Mouse (Mus musculus) liver, embryonic 15.5 days (tissue): ENCODE results near the gene Gsg1l2. TPM values are rescaled to one million over a fixed set of nuclear protein-coding genes. Genes with fewer than 3 reads are reported as not detected.

Source experiments
- ATAC-seq: fragments of 200-750 bp; cut with Nextera tagmentation; 2 replicates; pipeline ENCODE4 v1.8.0; 2017; ENCODE audit warnings: moderate number of reproducible peaks, mild to moderate bottlenecking, moderate library complexity; ENCODE audit not compliant: insufficient read depth
- H3K27ac ChIP-seq: fragments of 300-500 bp; sonication (generic); replicated peaks from 2 replicates; pipeline ENCODE4 v1.5.1; 2015; ENCODE audit warnings: mild to moderate bottlenecking, inconsistent platforms
- H3K27me3 ChIP-seq: fragments of 300-500 bp; sonication (generic); 2 replicates; pipeline ENCODE4 v1.6.1; 2015; ENCODE audit warnings: mild to moderate bottlenecking, inconsistent platforms
- H3K36me3 ChIP-seq: fragments of 300-500 bp; sonication (generic); replicated peaks from 2 replicates; pipeline ENCODE4 v1.6.1; 2015; ENCODE audit warnings: moderate library complexity, mild to moderate bottlenecking, inconsistent platforms
- H3K4me1 ChIP-seq: fragments of 300-500 bp; sonication (generic); replicated peaks from 2 replicates; pipeline ENCODE4 v1.6.1; 2015; ENCODE audit warnings: inconsistent platforms
- H3K4me2 ChIP-seq: fragments of 300-500 bp; sonication (generic); 2 replicates; pipeline ENCODE4 v1.6.1; 2015; ENCODE audit warnings: moderate library complexity, mild to moderate bottlenecking, inconsistent platforms
- H3K4me3 ChIP-seq: fragments of 300-500 bp; sonication (generic); replicated peaks from 2 replicates; pipeline ENCODE4 v1.5.1; 2015; ENCODE audit warnings: mild to moderate bottlenecking, inconsistent platforms
- H3K9ac ChIP-seq: fragments of 300-500 bp; sonication (generic); 2 replicates; pipeline ENCODE4 v1.6.1; 2015; ENCODE audit warnings: moderate library complexity, mild to moderate bottlenecking, inconsistent platforms
- H3K9me3 ChIP-seq: fragments of 300-500 bp; sonication (generic); replicated peaks from 2 replicates; pipeline ENCODE4 v1.6.1; 2016; ENCODE audit warnings: inconsistent platforms
- WGBS: fragments of 180-500 bp; shearing (Covaris S2); methylation state at CpG from one replicate; pipeline ENCODE4 v1.1.7; 2015; ENCODE audit warnings: mixed read lengths; ENCODE audit not compliant: insufficient replicate concordance; 5-methylcytosine and 5-hydroxymethylcytosine counted together
- polyA plus RNA-seq: library from polyadenylated mRNA; unstranded; fragments of >200 nt; fragmentation: Nextera tagmentation; extraction: Ambion mirVana; gene quantifications from 2 replicates; pipeline ENCODE4 v1.2.1, GENCODE M21; 2015

Gsg1l2 gene
- polyA plus RNA-seq, 1 experiment from 2014 or later, result not detected

GRCm38 (mm10) chr11:67771053-67771452 lies 3.4 kb upstream of the Gsg1l2 start, which contains the start of gene Glp2r:
Gene Glp2r, minus strand, starts transcription at chr11:67771153.
- H3K9ac ChIP-seq, result no peak within 1 kb of the TSS
- no peak within 1 kb of the TSS for H3K27ac ChIP-seq
- no peak for ATAC-seq
- no peaks in the 10 kb centered on the region for H3K36me3 ChIP-seq
- no peak within 1 kb of the TSS for H3K4me3 ChIP-seq
- H3K9me3 ChIP-seq, result no peaks in the 10 kb centered on the region
- H3K4me1 ChIP-seq, result no peaks in the 10 kb centered on the region
- whole genome bisulfite sequencing, result 58% methylated on average over 14 of the region's 14 CpGs
- H3K27me3 ChIP-seq, result no peaks in the 10 kb centered on the region; the same call in 1 of the 2 replicates
- no peak within 1 kb of the TSS for H3K4me2 ChIP-seq

GRCm38 (mm10) chr11:67771691-67772090 lies 2.7 kb upstream of the Gsg1l2 start:
- Histone ChIP-seq H3K9me3 (no peaks in the 10 kb centered on the region), H3K27me3 (no peaks in the 10 kb centered on the region; the same call in 1 of the 2 replicates), H3K27ac (no peak overlapping the region), H3K9ac (no peak overlapping the region), H3K4me2 (no peak overlapping the region), H3K4me1 (no peaks in the 10 kb centered on the region), H3K4me3 (no peak overlapping the region), H3K36me3 (no peaks in the 10 kb centered on the region)
- 64% methylated on average over 2 of the region's 2 CpGs for WGBS
- no peak for ATAC-seq

DNA sequence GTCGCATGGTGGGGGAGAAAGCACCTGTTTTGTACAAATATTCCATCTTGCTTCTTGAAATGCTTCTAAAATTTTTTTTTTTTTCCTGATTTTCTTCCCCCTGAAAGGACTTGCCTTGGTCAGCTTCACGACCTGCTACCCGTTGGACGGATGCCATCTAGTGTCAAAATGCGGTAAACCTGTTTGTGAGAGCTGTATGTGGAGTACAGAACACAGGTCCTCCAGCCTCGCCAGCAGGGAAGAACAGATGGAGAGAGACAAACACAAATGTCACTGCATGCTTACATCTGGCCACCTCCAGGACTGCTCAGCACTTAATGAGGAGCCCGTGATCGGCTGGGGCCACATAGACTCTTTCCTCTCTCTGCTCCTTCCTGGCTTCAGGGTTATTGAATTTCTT lies 1.8 kb upstream of the Gsg1l2 start:
- ATAC-seq, result no peak
- Histone ChIP-seq H3K27me3 (no peaks in the 10 kb centered on the region; the same call in 1 of the 2 replicates), H3K4me1 (no peaks in the 10 kb centered on the region), H3K4me2 (no peak overlapping the region), H3K36me3 (no peaks in the 10 kb centered on the region), H3K9ac (no peak overlapping the region), H3K4me3 (no peak overlapping the region), H3K9me3 (no peaks in the 10 kb centered on the region), H3K27ac (no peak overlapping the region)
- WGBS, result 11% methylated on average over 8 of the region's 8 CpGs

GRCm38 (mm10) chr11:67790182-67790581 lies 15.8 kb downstream of the Gsg1l2 start:
- H3K9me3 ChIP-seq, result no peaks in the 10 kb centered on the region
- H3K9ac ChIP-seq, result no peak overlapping the region
- H3K4me3 ChIP-seq, result no peak overlapping the region
- no peak overlapping the region for H3K4me2 ChIP-seq
- H3K36me3 ChIP-seq, result no peaks in the 10 kb centered on the region
- no peaks in the 10 kb centered on the region for H3K27me3 ChIP-seq
- no peak overlapping the region for H3K27ac ChIP-seq
- no peaks in the 10 kb centered on the region for H3K4me1 ChIP-seq
- 35% methylated on average over 11 of the region's 11 CpGs for whole genome bisulfite sequencing
- no peak for ATAC-seq

DNA sequence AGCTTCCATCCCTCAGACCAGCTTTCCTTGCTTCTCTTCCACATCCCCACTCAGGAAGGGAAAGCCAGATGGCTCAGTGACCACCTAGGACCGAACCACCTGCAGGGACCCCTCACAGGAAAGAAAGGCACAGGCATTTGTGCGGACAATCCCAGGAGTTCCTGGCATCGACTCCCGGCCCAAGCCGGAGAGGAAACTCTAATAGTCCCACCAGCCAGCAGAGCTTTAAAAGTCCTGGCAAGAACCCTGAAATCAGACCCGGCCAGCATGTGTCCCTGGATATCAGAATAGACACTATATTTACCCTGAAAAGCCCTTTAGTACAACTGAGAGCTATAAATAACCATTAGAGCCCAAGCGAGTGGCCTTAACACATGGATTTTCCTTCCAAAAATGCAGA lies 23.5 kb downstream of the Gsg1l2 start, which contains the start of gene Dhrs7c:
Gene Dhrs7c, plus strand, starts transcription at position 257 of the 400 bp plus-strand sequence.
- no peak within 1 kb of the TSS for H3K9ac ChIP-seq
- no peak within 1 kb of the TSS for H3K27ac ChIP-seq
- no peak within 1 kb of the TSS for H3K4me3 ChIP-seq
- no peak for ATAC-seq
- 69% methylated on average over 7 of the region's 7 CpGs for WGBS
- H3K4me1 ChIP-seq, result no peaks in the 10 kb centered on the region
- H3K4me2 ChIP-seq, result no peak within 1 kb of the TSS
- no peaks in the 10 kb centered on the region for H3K27me3 ChIP-seq
- no peaks in the 10 kb centered on the region for H3K36me3 ChIP-seq
- H3K9me3 ChIP-seq, result no peaks in the 10 kb centered on the region

GRCm38 (mm10) chr11:67800130-67800723 lies 25.8 kb downstream of the Gsg1l2 start:
- Histone ChIP-seq H3K4me2 (no peak overlapping the region), H3K9me3 (no peaks in the 10 kb centered on the region), H3K4me3 (no peak overlapping the region), H3K4me1 (no peaks in the 10 kb centered on the region), H3K36me3 (no peaks in the 10 kb centered on the region), H3K9ac (no peak overlapping the region), H3K27me3 (no peaks in the 10 kb centered on the region), H3K27ac (no peak overlapping the region)
- ATAC-seq, result no peak

- Histone ChIP-seq H3K36me3 (no peaks in the 10 kb centered on the region), H3K4me3 (no peak overlapping the region), H3K9ac (no peak overlapping the region), H3K27ac (no peak overlapping the region), H3K27me3 (no peaks in the 10 kb centered on the region), H3K9me3 (no peaks in the 10 kb centered on the region), H3K4me1 (no peaks in the 10 kb centered on the region), H3K4me2 (no peak overlapping the region)
- WGBS, result 63% methylated on average over 8 of the region's 8 CpGs
- no peak for ATAC-seq
These were observed 26.8 kb downstream of the Gsg1l2 start for GRCm38 (mm10) chr11:67801169-67801568.

DNA sequence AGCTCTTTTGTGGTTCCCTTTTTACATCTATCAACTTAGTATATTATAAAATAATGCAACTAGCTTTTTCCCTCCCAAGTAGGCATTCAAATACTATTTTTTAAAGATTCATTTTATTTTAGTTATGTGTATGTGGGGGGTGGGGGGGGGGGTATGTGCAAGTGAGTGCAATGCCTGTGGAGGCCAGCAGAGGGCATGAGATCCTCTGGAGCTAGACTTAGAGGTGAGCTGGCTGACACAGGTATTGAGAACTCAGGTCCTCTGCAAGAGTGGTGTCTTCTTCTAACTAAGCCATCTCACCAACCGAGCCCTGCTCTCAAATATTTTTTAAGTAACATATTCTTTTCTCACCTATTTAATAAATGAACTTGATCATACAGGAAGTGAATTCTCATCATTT lies 31.1 kb downstream of the Gsg1l2 start:
- Histone ChIP-seq H3K4me3 (no peak overlapping the region), H3K9me3 (no peaks in the 10 kb centered on the region), H3K27ac (no peak overlapping the region), H3K9ac (no peak overlapping the region), H3K4me1 (no peaks in the 10 kb centered on the region), H3K4me2 (no peak overlapping the region), H3K27me3 (no peaks in the 10 kb centered on the region), H3K36me3 (no peaks in the 10 kb centered on the region)
- 61% methylated on average over 1 of the region's 1 CpGs for WGBS
- no peak for ATAC-seq

GRCm38 (mm10) chr11:67806832-67807597 lies 32.6 kb downstream of the Gsg1l2 start:
- Histone ChIP-seq H3K9ac (no peak overlapping the region), H3K9me3 (no peaks in the 10 kb centered on the region), H3K27me3 (no peaks in the 10 kb centered on the region), H3K36me3 (no peaks in the 10 kb centered on the region), H3K4me1 (no peaks in the 10 kb centered on the region), H3K27ac (no peak overlapping the region), H3K4me3 (no peak overlapping the region), H3K4me2 (no peak overlapping the region)
- ATAC-seq, result no peak
- 60% methylated on average over 11 of the region's 11 CpGs for WGBS

- Histone ChIP-seq H3K27me3 (no peaks in the 10 kb centered on the region), H3K36me3 (no peaks in the 10 kb centered on the region), H3K4me2 (no peak overlapping the region), H3K4me1 (no peaks in the 10 kb centered on the region), H3K9ac (no peak overlapping the region), H3K9me3 (no peaks in the 10 kb centered on the region), H3K27ac (no peak overlapping the region), H3K4me3 (no peak overlapping the region)
- WGBS, result 49% methylated on average over 5 of the region's 5 CpGs
- ATAC-seq, result no peak
These were observed 33.6 kb downstream of the Gsg1l2 start for GRCm38 (mm10) chr11:67808051-67808450.

DNA sequence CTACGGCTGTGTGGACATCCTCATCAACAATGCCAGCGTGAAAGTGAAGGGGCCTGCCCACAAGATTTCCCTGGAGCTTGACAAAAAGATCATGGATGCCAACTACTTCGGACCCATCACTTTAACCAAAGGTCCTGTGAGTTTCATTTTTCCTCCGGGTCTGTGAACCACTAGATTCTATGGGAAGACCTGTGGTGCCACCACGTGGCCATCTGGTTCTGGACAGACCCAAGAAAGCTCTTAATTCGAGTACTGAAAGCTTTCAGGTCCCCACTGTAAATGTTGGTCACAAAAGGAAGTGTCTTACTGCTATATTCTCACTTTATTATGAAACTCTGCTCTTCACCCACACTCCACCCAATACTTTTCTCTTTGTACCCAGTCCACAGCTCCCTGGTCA lies 37.1 kb downstream of the Gsg1l2 start:
- H3K27me3 ChIP-seq, result no peaks in the 10 kb centered on the region
- H3K4me3 ChIP-seq, result no peak overlapping the region
- no peaks in the 10 kb centered on the region for H3K9me3 ChIP-seq
- ATAC-seq, result no peak
- H3K27ac ChIP-seq, result no peak overlapping the region
- WGBS, result 48% methylated on average over 6 of the region's 6 CpGs
- no peaks in the 10 kb centered on the region for H3K4me1 ChIP-seq
- no peak overlapping the region for H3K4me2 ChIP-seq
- H3K9ac ChIP-seq, result no peak overlapping the region
- no peaks in the 10 kb centered on the region for H3K36me3 ChIP-seq
